Mouse (Mus musculus): ENCODE results near the gene Rbfox1. TPM values are rescaled to one million over a fixed set of nuclear protein-coding genes. Genes with fewer than 3 reads are reported as not detected.

Gene Rbfox1
- polyA plus RNA-seq, 1 experiment from 2014 or later = 13.9 TPM

DNA sequence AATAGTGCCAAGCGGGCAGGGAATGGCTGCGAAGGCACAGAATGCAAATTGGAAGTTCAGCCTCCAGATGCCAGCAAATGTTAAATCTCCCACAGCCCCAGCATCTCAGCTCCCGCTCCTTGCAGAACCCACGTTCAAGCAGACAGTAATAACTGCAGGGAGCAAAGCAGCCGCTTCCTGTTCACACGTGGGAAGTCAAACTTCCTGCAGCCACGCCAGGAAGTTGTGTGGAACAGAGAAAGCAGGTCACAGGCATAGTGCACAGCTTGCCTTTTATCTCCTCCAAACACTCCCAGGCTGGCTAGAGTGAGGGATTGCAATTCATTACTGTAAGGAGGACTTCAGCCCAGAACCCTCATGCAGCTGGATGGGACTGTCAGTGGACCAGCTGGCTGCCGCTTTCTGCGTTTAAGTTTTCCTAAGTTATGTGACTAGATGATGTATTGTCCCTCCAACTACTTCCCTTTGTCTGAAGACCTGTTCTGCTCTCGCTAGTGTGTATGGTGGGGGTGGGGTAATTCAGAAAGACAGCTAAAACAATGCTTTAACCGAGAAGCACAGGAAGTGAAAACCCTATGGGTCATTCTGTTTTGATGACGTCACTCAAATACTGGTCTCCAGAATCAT lies 1534.6 kb downstream of the Rbfox1 start:
- no peaks in the 10 kb centered on the region for H3K9me3 ChIP-seq (ENCODE audit: control insufficient read depth, low read length)
- H3K4me1 ChIP-seq (ENCODE audit: control insufficient read depth, insufficient read depth, low read length) = peaks cover 8% of the 10 kb centered on the region
- peak overlapping the region; percentile 68 for H3K27ac ChIP-seq (replicated peaks; ENCODE audit: low read depth, low read length)
- 0 out of 2 replicates have a peak overlapping the region, but pooled peaks have one; percentile 20 for H3K9ac ChIP-seq (ENCODE audit: low read depth, low read length)
- H3K36me3 ChIP-seq (ENCODE audit: control insufficient read depth, insufficient read depth, low read length) = no peaks in the 10 kb centered on the region
- ATAC-seq (ENCODE audit: low read depth) = peak; percentile 67
- no peaks in the 10 kb centered on the region for H3K27me3 ChIP-seq (replicated peaks; ENCODE audit: control insufficient read depth, insufficient read depth, low read length)
- DNase-seq (ENCODE audit: low spot score) = peak; percentile 70
- H3K4me3 ChIP-seq (ENCODE audit: low read depth, low read length) = no peak overlapping the region
- peak overlapping the region; percentile 38 for H3K4me2 ChIP-seq (ENCODE audit: low read depth, low read length)
- WGBS = 23% methylated on average over 12 of the region's 12 CpGs

DNA sequence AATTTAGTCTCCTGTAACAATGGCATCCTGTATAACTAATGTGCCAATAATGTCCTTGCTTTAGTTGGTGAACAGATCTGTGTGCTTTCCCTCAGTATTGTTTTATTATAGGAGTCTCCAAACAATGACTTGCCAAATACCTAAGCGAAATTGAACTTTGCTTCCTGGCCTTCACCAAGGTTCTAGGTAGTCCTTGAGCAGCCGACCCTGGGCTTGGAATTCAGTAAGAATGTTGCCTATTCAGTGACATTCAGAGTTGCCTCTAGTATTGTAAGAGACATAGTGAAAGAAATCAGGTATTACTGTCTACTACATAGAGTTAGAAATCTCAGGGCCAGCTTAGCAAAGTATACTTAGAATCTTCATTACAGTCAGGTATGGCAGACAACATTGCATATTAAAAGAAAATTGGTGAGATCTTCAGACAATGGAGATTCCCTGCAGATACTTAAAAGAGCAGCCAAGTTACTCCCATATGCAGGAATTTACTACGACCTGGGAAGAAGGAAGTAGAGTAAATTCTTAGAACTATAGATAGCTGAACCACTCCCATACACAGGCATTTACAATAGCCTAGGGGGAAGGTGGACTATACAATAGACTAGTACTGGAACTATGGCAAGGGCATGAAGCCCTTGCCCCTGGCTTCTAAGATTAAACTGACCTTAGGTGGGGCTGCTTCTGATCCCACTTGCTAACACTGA lies 1540.4 kb downstream of the Rbfox1 start:
- H3K4me2 ChIP-seq (ENCODE audit: low read depth, low read length) = no peak overlapping the region
- H3K27me3 ChIP-seq (replicated peaks; ENCODE audit: control insufficient read depth, insufficient read depth, low read length) = no peaks in the 10 kb centered on the region
- 76% methylated on average over 3 of the region's 3 CpGs for WGBS
- ATAC-seq (ENCODE audit: low read depth) (no peak), DNase-seq (ENCODE audit: low spot score) (no peak)
- no peak overlapping the region for H3K27ac ChIP-seq (replicated peaks; ENCODE audit: low read depth, low read length)
- no peaks in the 10 kb centered on the region for H3K9me3 ChIP-seq (ENCODE audit: control insufficient read depth, low read length)
- H3K36me3 ChIP-seq (ENCODE audit: control insufficient read depth, insufficient read depth, low read length) = no peaks in the 10 kb centered on the region
- no peak overlapping the region for H3K9ac ChIP-seq (ENCODE audit: low read depth, low read length)
- no peak overlapping the region for H3K4me3 ChIP-seq (ENCODE audit: low read depth, low read length)
- H3K4me1 ChIP-seq (ENCODE audit: control insufficient read depth, insufficient read depth, low read length) = no peaks in the 10 kb centered on the region

GRCm38 (mm10) chr16:7433296-7433695 lies 1548.1 kb downstream of the Rbfox1 start:
- WGBS = 91% methylated on average over 6 of the region's 6 CpGs
- ATAC-seq (ENCODE audit: low read depth) = no peak
- Histone ChIP-seq H3K27ac (replicated peaks; ENCODE audit: low read depth, low read length) (no peak overlapping the region), H3K4me1 (ENCODE audit: control insufficient read depth, insufficient read depth, low read length) (no peaks in the 10 kb centered on the region), H3K36me3 (ENCODE audit: control insufficient read depth, insufficient read depth, low read length) (no peaks in the 10 kb centered on the region), H3K9me3 (ENCODE audit: control insufficient read depth, low read length) (no peaks in the 10 kb centered on the region), H3K4me2 (ENCODE audit: low read depth, low read length) (no peak overlapping the region), H3K9ac (ENCODE audit: low read depth, low read length) (no peak overlapping the region), H3K27me3 (replicated peaks; ENCODE audit: control insufficient read depth, insufficient read depth, low read length) (no peaks in the 10 kb centered on the region), H3K4me3 (ENCODE audit: low read depth, low read length) (no peak overlapping the region)
- no peak for DNase-seq (ENCODE audit: low spot score)

DNA sequence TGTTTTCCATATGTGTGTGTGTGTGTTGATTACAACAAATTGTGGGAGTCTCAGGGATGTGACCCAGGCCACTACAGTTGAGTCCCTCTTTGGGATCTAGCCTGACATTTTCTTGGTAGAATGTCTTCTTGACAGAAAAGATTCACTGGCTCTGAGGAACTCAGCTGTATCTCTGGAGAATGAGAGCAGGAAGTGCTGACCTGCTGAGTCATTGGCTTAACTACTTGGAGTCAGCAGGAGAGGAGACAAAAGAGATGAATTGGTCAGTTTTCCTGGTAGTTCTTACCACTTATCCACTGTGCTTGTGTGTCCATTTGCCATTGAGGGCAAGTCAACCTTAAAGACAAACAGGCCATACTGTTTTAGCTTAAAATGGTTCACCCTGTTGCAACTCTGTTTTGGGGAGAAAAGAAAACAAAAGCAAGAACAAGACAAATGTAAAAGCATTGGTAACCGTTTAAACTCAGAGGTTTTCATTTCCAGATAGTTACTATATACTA lies 1561.7 kb downstream of the Rbfox1 start:
- 91% methylated on average over 1 of the region's 1 CpGs for WGBS
- Histone ChIP-seq H3K9ac (ENCODE audit: low read depth, low read length) (no peak overlapping the region), H3K9me3 (ENCODE audit: control insufficient read depth, low read length) (no peaks in the 10 kb centered on the region), H3K4me3 (ENCODE audit: low read depth, low read length) (no peak overlapping the region), H3K27me3 (replicated peaks; ENCODE audit: control insufficient read depth, insufficient read depth, low read length) (no peaks in the 10 kb centered on the region), H3K4me1 (ENCODE audit: control insufficient read depth, insufficient read depth, low read length) (no peaks in the 10 kb centered on the region), H3K4me2 (ENCODE audit: low read depth, low read length) (no peak overlapping the region), H3K27ac (replicated peaks; ENCODE audit: low read depth, low read length) (no peak overlapping the region), H3K36me3 (ENCODE audit: control insufficient read depth, insufficient read depth, low read length) (no peaks in the 10 kb centered on the region)
- no peak for DNase-seq (ENCODE audit: low spot score)
- no peak for ATAC-seq (ENCODE audit: low read depth)

GRCm38 (mm10) chr16:7447718-7448649 lies 1562.8 kb downstream of the Rbfox1 start:
- DNase-seq (ENCODE audit: low spot score) (no peak), ATAC-seq (ENCODE audit: low read depth) (no peak)
- no peaks in the 10 kb centered on the region for H3K4me1 ChIP-seq (ENCODE audit: control insufficient read depth, insufficient read depth, low read length)
- H3K36me3 ChIP-seq (ENCODE audit: control insufficient read depth, insufficient read depth, low read length) = no peaks in the 10 kb centered on the region
- 60% methylated on average over 8 of the region's 8 CpGs for WGBS
- no peak overlapping the region for H3K4me3 ChIP-seq (ENCODE audit: low read depth, low read length)
- H3K27me3 ChIP-seq (replicated peaks; ENCODE audit: control insufficient read depth, insufficient read depth, low read length) = no peaks in the 10 kb centered on the region
- H3K9me3 ChIP-seq (ENCODE audit: control insufficient read depth, low read length) = no peaks in the 10 kb centered on the region
- no peak overlapping the region for H3K9ac ChIP-seq (ENCODE audit: low read depth, low read length)
- H3K27ac ChIP-seq (replicated peaks; ENCODE audit: low read depth, low read length) = no peak overlapping the region
- no peak overlapping the region for H3K4me2 ChIP-seq (ENCODE audit: low read depth, low read length)

DNA sequence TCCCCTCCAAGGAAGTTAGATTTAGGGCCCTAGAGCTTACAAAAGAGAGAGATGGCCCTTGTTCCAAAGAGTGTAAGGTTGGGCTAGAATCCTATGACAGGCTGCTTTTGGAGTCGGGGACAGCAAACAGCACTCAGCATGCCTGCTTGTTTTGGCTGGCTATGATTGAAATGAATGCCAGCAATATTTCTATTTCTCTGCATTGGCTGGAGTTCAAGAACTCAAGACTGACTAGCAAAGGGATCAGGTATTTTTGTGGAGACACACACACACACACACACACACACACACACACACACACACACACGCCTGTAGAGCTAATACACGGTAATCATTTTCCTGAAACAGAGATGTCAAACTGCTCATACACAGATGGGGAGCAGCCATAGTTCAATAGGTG lies 1566.0 kb downstream of the Rbfox1 start:
- Histone ChIP-seq H3K9ac (ENCODE audit: low read depth, low read length) (no peak overlapping the region), H3K27me3 (replicated peaks; ENCODE audit: control insufficient read depth, insufficient read depth, low read length) (no peaks in the 10 kb centered on the region), H3K4me2 (ENCODE audit: low read depth, low read length) (no peak overlapping the region), H3K9me3 (ENCODE audit: control insufficient read depth, low read length) (no peaks in the 10 kb centered on the region), H3K4me3 (ENCODE audit: low read depth, low read length) (no peak overlapping the region), H3K36me3 (ENCODE audit: control insufficient read depth, insufficient read depth, low read length) (no peaks in the 10 kb centered on the region), H3K4me1 (ENCODE audit: control insufficient read depth, insufficient read depth, low read length) (no peaks in the 10 kb centered on the region), H3K27ac (replicated peaks; ENCODE audit: low read depth, low read length) (no peak overlapping the region)
- ATAC-seq (ENCODE audit: low read depth) (no peak), DNase-seq (ENCODE audit: low spot score) (peak; percentile 24)
- 74% methylated on average over 3 of the region's 3 CpGs for WGBS

- Histone ChIP-seq H3K27ac (replicated peaks; ENCODE audit: low read depth, low read length) (no peak overlapping the region), H3K4me1 (ENCODE audit: control insufficient read depth, insufficient read depth, low read length) (no peaks in the 10 kb centered on the region; the same call in 1 of the 2 replicates), H3K9ac (ENCODE audit: low read depth, low read length) (no peak overlapping the region), H3K9me3 (ENCODE audit: control insufficient read depth, low read length) (no peaks in the 10 kb centered on the region), H3K4me3 (ENCODE audit: low read depth, low read length) (no peak overlapping the region), H3K36me3 (ENCODE audit: control insufficient read depth, insufficient read depth, low read length) (no peaks in the 10 kb centered on the region), H3K27me3 (replicated peaks; ENCODE audit: control insufficient read depth, insufficient read depth, low read length) (no peaks in the 10 kb centered on the region), H3K4me2 (ENCODE audit: low read depth, low read length) (no peak overlapping the region)
- 87% methylated on average over 4 of the region's 4 CpGs for WGBS
- DNase-seq (ENCODE audit: low spot score) = no peak
- no peak for ATAC-seq (ENCODE audit: low read depth)
Observed at GRCm38 (mm10) chr16:7457571-7457970, 1572.4 kb downstream of the Rbfox1 start.

Measured in embryonic facial prominence, embryonic 14.5 days (tissue).